Mouse (Mus musculus) left cerebral cortex, postnatal 4 days (tissue): ENCODE measurements around the gene Shisal2b. TPM values are rescaled to one million over a fixed set of nuclear protein-coding genes. Genes with fewer than 3 reads are reported as not detected.

Experiments
- DNase-seq: peaks from one replicate; pipeline ENCODE4 v3.0.0-alpha.2; 2022
- intact Hi-C: fragments of 180-260 bp; cut with DNase I; formaldehyde crosslinking; loops from one replicate; pipeline ENCODE4 v1.15.1; 2025
- total RNA-seq, 2 experiments: library from RNA; stranded (reverse); gene quantifications; 2 replicates each; pipeline ENCODE4 v1.2.3; 2021

Gene Shisal2b
- total RNA-seq, 2 experiments from 2014 or later, result 0.56 to 1.0 TPM

DNA sequence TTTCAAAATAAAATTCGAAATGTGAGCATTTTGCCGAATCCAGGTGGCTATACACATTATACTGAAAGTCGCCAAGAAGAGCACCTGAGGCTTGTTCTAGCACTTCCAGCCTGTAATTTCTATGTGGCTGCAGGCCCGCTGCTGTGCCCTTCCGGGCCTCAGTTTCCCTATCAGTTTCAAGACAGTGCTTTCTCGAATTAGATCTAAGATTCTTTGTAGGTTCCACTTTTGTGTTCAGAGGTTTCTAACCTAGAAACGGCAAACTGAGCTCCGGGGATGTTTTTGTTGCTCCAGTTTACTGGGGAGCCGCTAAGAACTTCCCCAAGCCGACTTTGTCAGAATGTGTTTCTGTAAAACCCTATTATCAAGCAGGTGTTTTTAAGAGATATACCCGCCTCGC, 46.0 kb downstream of the Shisal2b start:
- intact Hi-C loops, result no loop called here

DNA sequence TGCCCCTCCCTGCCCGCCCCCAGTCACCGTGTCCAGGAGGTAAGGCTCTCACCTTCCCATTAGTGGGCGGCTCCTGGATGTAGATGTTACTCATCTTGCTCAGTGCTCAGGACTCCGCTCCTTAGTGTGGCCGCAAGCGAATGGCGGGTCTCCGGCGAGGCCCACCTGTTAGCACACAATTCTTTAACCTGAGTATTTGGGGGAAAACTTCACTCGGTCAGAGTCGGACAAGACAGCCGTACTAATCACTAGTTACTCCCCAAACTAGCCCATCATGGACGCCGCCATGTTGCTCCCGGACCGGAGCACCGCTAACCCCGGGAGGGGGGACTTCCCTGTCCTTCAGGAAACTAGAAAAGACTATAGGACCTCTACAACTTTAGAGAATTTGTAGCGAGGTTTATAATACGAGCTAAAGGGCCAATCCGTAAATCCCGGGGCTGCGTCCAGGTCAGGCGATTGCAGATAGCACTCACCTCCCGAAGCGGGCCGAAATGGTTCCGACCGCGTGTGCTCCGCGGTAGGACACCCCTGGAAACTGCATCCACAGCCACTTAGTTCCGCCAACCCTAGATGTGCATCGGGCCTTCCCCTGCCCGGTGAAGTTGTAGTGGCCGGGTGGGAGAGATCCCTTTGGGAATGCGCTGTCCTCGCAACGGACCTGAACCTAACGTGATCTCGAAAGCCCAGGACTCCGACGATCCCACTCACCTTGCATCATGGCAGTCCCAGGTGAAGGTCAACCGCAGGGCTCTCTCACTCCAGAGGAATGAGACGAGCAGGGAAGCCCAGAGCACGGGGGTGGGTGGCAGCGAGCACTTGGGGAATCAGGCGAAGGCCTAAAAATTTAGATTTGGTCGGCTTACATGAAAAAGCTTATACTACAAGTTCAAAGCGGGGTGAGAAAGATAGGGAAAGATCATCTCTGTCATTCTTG, 46.8 kb downstream of the Shisal2b start, which contains the start of gene Cwc27:
Gene Cwc27 (minus strand): TSS at position 508 of the 937 bp plus-strand sequence.
- intact Hi-C loops, result no loop called here
- DNase-seq, result peak; percentile 77

More for the DNA sequence above, 46.0 kb downstream of the Shisal2b start:
- no peak for DNase-seq

DNA sequence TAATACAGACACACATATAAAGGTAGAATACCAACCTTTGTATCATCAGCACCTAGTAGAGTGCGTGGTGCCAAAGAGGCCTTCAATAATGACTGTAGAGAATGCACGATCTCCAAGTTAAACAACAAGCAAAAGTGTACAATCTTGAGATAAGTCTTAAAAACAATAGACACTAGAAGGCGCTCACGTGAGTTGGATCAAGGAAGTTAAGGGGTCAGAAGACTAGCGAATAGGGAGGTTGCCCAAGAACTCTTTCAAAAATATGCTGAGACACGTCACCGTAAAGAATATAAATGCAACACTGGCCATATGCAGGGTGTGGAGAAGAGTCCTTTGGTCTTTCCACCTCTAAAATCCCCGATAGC, 47.4 kb downstream of the Shisal2b start:
- DNase-seq, result no peak

DNA sequence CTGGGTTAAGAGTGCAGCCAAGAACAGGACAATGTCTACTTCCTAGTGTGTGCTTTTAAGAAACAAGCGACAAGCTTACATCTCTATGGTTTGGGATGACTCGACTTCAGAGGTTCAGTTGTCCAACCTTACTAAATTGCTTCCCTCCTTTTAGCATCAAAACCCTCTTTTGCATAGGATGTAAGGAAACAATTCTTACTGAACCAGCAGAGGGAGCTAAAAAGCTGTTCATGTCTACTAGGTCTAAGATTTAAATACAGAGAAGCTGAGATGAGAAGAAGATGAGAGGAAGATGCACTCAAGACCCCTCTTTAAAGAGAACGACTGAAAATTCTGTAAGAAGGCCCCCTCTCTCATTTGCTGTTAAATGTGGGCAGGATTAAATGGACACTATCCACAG, 58.0 kb downstream of the Shisal2b start:
- intact Hi-C loops, result loop anchor here (5.0 kb wide), 1 partner anchor 132 kb away; no protein-coding TSS in a partner anchor
- DNase-seq, result no peak

More for the DNA sequence above, 47.4 kb downstream of the Shisal2b start:
- intact Hi-C loops, result no loop called here

DNA sequence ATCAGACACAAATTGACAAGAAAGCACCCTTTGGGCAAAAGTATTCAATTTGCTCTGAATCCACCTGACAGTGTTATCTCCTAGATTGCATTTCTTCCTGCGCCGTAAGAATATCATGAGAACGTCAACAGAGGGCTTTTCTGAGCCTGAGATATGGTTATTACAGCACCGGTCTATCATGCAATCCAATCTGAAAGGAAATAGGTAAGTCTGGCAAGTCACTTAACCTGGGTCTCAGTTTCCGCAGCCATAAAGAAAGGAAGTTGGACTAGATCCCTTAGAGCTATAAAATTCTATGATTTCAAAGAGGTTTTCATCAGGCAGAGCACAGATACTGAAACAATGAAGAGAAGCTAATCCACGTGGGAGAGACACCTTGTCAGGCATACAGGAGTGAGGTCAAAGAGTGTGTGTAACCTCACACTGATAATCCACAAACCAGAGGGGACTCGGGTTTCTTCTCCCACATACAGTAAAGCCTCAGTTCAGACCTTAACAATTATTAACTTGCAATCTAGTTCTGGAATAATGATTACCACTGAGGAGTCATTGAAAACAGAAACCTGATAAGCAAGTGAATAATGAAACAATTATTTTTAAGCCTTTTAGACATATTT, 64.0 kb downstream of the Shisal2b start:
- intact Hi-C loops, result no loop called here
- no peak for DNase-seq

DNA sequence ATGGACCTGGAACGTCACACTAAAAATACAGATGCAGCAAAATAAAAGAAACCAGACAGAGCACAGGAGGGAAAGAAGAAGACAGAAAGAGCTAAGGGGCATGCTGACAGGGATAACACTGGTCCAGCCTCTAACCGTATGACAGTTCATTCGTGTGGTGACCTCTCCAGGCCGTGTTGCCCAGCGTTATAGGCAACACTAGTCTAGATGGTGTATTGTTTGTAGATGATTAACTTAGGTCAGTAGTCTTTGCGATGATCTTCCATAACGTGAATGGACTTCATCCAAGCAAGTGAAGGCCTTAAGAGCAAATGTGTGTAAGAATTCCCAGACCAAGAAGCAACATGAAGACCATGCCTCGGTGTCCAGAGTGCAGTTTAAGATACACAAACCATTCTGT, 64.6 kb downstream of the Shisal2b start:
- intact Hi-C loops, result no loop called here

More for the DNA sequence above, 64.6 kb downstream of the Shisal2b start:
- no peak for DNase-seq

Other genes starting within 250 kb of the Shisal2b start
- 10 to 100 TPM; 14.0 to 15.5 TPM for gene Srek1ip1, start 71.4 kb downstream of the Shisal2b start, total RNA-seq
- 10 to 100 TPM; 31.0 to 31.2 TPM for gene Cwc27, start 46.8 kb downstream of the Shisal2b start, total RNA-seq
- 10 to 100 TPM; 32.5 to 34.2 TPM for gene Rgs7bp, start 191.0 kb upstream of the Shisal2b start, total RNA-seq
- gene 4933425L06Rik, start 218.2 kb upstream of the Shisal2b start, total RNA-seq, result not detected